Mouse (Mus musculus) neural tube, embryonic 12.5 days (tissue): Measurements from ENCODE around the gene Bmper. TPM values are rescaled to one million over a fixed set of nuclear protein-coding genes. Genes with fewer than 3 reads are reported as not detected.

Experiments used
- ATAC-seq: fragments of 200-750 bp; cut with Nextera tagmentation; 2 replicates; pipeline ENCODE4 v1.8.0; 2017; ENCODE audit warnings: low read depth, mild to moderate bottlenecking, moderate TSS enrichment, moderate library complexity; ENCODE audit not compliant: low FRiP score
- H3K27ac ChIP-seq: fragments of 300-500 bp; sonication (generic); 2 replicates; pipeline ENCODE4 v1.5.1; 2016
- H3K27me3 ChIP-seq: fragments of 300-500 bp; sonication (generic); replicated peaks from 2 replicates; pipeline ENCODE4 v1.6.1; 2016; ENCODE audit warnings: mild to moderate bottlenecking
- H3K36me3 ChIP-seq: fragments of 300-500 bp; sonication (generic); 2 replicates; pipeline ENCODE4 v1.6.1; 2016; ENCODE audit warnings: mild to moderate bottlenecking
- H3K4me1 ChIP-seq: fragments of 300-500 bp; sonication (generic); 2 replicates; pipeline ENCODE4 v1.6.1; 2016
- H3K4me2 ChIP-seq: fragments of 300-500 bp; sonication (generic); replicated peaks from 2 replicates; pipeline ENCODE4 v1.6.1; 2016; ENCODE audit warnings: mild to moderate bottlenecking
- H3K4me3 ChIP-seq: fragments of 300-500 bp; sonication (generic); 2 replicates; pipeline ENCODE4 v1.5.1; 2016
- H3K9ac ChIP-seq: fragments of 300-500 bp; sonication (generic); 2 replicates; pipeline ENCODE4 v1.6.1; 2016; ENCODE audit warnings: mild to moderate bottlenecking
- H3K9me3 ChIP-seq: fragments of 300-500 bp; sonication (generic); 2 replicates; pipeline ENCODE4 v1.6.1; 2016; ENCODE audit warnings: mild to moderate bottlenecking
- WGBS: fragments of 180-500 bp; shearing (Covaris S2); methylation state at CpG from one replicate; pipeline ENCODE4 v1.1.7; 2016; 5-methylcytosine and 5-hydroxymethylcytosine counted together
- polyA plus RNA-seq: library from polyadenylated mRNA; unstranded; fragments of >200 nt; fragmentation: Nextera tagmentation; extraction: Ambion mirVana; gene quantifications from 2 replicates; pipeline ENCODE4 v1.2.1, GENCODE M21; 2016

Bmper gene
- polyA plus RNA-seq, 1 experiment from 2014 or later = 8.5 TPM

GRCm38 (mm10) chr9:23386201-23386600, 163.3 kb downstream of the Bmper start:
- no peak overlapping the region for H3K27ac ChIP-seq
- ATAC-seq = no peak

GRCm38 (mm10) chr9:23390118-23390517, 167.2 kb downstream of the Bmper start:
- no peaks in the 10 kb centered on the region for H3K36me3 ChIP-seq
- H3K9me3 ChIP-seq = no peaks in the 10 kb centered on the region
- no peak overlapping the region for H3K4me2 ChIP-seq
- no peak overlapping the region for H3K27ac ChIP-seq
- H3K4me3 ChIP-seq = no peak overlapping the region
- ATAC-seq = no peak
- no peaks in the 10 kb centered on the region for H3K27me3 ChIP-seq
- no peak overlapping the region for H3K9ac ChIP-seq
- 79% methylated on average over 3 of the region's 3 CpGs for WGBS
- H3K4me1 ChIP-seq = no peaks in the 10 kb centered on the region

More at GRCm38 (mm10) chr9:23386201-23386600, 163.3 kb downstream of the Bmper start:
- Histone ChIP-seq H3K9ac (no peak overlapping the region), H3K4me1 (no peaks in the 10 kb centered on the region), H3K9me3 (no peaks in the 10 kb centered on the region), H3K4me2 (no peak overlapping the region), H3K4me3 (no peak overlapping the region), H3K36me3 (no peaks in the 10 kb centered on the region), H3K27me3 (no peaks in the 10 kb centered on the region)
- WGBS = 89% methylated on average over 3 of the region's 3 CpGs

DNA sequence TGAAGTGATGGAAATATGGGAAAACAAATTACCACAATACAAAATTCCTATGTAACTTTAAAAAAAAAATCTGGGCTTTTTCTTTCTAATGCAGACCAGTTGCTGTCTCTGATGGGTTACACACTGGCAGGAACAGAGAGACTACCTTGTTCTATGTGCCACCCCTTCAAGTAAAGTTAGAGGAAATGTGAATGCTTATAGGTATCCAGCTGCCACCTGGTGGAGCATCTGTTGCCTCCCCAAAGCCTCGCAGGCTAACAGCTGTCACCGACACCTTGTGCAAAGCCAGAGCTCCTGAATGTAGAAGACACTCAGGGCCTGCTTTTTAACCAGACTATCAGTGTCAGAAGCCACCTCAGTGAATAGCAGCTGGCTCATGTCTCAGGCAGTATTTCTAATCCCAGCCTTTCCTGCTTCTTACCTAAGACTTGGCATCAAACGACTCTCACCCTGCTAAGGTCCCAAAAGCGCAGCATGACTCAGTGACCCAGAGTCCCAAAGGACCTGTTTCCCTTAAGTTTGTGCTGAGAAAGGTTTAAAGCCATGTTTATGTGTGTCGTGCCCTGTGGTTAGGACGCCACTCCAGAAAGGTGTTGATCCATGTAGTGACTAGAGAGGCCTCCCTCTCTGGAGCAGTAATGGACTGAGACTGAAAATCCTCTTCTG, 171.9 kb downstream of the Bmper start:
- WGBS = 81% methylated on average over 6 of the region's 6 CpGs
- H3K9me3 ChIP-seq = no peaks in the 10 kb centered on the region
- no peaks in the 10 kb centered on the region for H3K4me1 ChIP-seq
- no peaks in the 10 kb centered on the region for H3K36me3 ChIP-seq
- no peak overlapping the region for H3K9ac ChIP-seq
- H3K4me2 ChIP-seq = no peak overlapping the region
- H3K27me3 ChIP-seq = no peaks in the 10 kb centered on the region
- no peak overlapping the region for H3K27ac ChIP-seq
- no peak overlapping the region for H3K4me3 ChIP-seq
- no peak for ATAC-seq

GRCm38 (mm10) chr9:23396186-23396585, 173.3 kb downstream of the Bmper start:
- Histone ChIP-seq H3K4me2 (no peak overlapping the region), H3K36me3 (no peaks in the 10 kb centered on the region), H3K9ac (no peak overlapping the region), H3K27me3 (no peaks in the 10 kb centered on the region), H3K4me3 (no peak overlapping the region), H3K9me3 (no peaks in the 10 kb centered on the region), H3K27ac (no peak overlapping the region), H3K4me1 (no peaks in the 10 kb centered on the region)
- 88% methylated on average over 7 of the region's 7 CpGs for WGBS
- ATAC-seq = no peak

DNA sequence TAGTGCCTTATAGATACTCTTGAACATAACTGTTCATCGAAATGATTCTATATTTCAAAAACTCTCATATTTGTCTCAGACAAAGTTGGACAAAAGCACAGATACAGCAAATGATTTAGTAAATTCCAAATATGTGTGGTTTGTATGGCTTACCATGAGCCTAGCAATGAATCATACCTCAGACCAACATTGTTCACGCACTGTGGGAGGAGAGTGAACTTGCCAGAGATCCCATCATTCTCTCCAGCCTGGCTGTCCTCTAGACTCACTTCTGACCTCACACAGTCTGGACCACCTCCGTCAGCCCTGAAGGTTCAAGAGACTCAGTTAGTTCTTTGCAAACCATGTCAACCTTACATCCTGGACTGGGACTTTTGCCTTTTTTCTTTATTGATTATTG, 175.0 kb downstream of the Bmper start:
- no peaks in the 10 kb centered on the region for H3K9me3 ChIP-seq
- no peak overlapping the region for H3K4me2 ChIP-seq
- 90% methylated on average over 3 of the region's 3 CpGs for WGBS
- no peak overlapping the region for H3K4me3 ChIP-seq
- no peaks in the 10 kb centered on the region for H3K27me3 ChIP-seq
- no peak for ATAC-seq
- no peaks in the 10 kb centered on the region for H3K36me3 ChIP-seq
- H3K27ac ChIP-seq = no peak overlapping the region
- H3K4me1 ChIP-seq = no peaks in the 10 kb centered on the region
- H3K9ac ChIP-seq = no peak overlapping the region

DNA sequence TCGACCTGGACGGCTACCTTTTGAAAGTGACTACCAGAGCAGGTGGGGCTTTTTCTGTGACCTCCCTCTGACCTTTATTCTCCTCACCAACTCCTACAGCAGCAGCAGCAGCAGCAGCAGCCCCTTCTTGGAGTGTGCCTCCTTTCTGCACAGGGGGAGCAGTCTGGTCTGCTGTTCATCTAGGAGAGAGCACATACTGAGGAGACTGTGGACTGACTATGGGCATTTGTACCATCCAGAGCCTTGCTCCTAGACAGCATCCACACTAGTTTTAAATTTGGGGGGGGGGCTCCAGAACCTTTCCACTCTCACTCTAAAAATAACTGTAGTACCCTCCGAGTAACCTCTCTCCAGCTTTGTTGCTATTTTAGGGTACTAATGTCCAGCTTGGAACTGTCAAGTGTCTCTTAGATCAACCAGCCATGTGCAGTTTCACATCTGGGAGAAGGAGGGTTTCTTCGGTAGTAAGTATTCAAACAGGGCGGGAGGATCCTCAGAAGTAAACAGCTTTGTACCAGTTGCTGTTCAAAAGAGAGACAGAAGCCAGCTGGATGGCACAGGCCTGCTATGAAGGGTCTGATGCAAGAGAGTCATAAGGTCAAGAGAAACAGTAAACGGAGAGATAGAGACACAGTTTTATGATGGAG, 176.9 kb downstream of the Bmper start:
- no peaks in the 10 kb centered on the region for H3K36me3 ChIP-seq
- 66% methylated on average over 6 of the region's 6 CpGs for WGBS
- no peak for ATAC-seq

DNA sequence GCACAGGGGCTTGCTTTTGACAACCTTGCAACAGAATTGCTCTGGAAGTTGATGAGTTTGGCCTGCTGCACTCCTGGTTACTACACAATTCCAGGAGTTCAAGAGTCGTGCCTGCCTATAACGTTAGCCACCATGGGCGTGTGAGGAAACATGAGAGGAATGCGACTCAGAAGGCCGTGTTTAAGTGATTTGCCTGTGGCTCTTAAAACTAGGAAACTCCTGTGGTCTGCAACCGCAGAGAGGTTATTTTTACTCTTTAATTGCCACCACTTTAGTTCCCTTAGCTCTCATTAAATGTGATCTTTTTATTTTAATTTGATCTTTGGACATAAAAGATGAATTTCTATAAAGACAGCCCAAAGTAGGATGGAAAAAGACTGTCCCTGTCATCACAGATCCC, 184.5 kb downstream of the Bmper start:
- H3K4me2 ChIP-seq = no peak overlapping the region
- no peak overlapping the region for H3K4me3 ChIP-seq
- WGBS = 79% methylated on average over 6 of the region's 6 CpGs
- H3K27me3 ChIP-seq = no peaks in the 10 kb centered on the region
- H3K27ac ChIP-seq = no peak overlapping the region
- H3K9me3 ChIP-seq = no peaks in the 10 kb centered on the region
- ATAC-seq = no peak
- H3K36me3 ChIP-seq = no peaks in the 10 kb centered on the region
- no peak overlapping the region for H3K9ac ChIP-seq
- H3K4me1 ChIP-seq = no peaks in the 10 kb centered on the region

More for the DNA sequence above, 176.9 kb downstream of the Bmper start:
- Histone ChIP-seq H3K4me1 (no peaks in the 10 kb centered on the region), H3K9ac (no peak overlapping the region), H3K4me2 (no peak overlapping the region), H3K27ac (no peak overlapping the region), H3K27me3 (no peaks in the 10 kb centered on the region), H3K9me3 (no peaks in the 10 kb centered on the region), H3K4me3 (no peak overlapping the region)

GRCm38 (mm10) chr9:23407935-23408781, 185.3 kb downstream of the Bmper start:
- Histone ChIP-seq H3K9ac (no peak overlapping the region), H3K4me2 (no peak overlapping the region), H3K4me1 (no peaks in the 10 kb centered on the region), H3K9me3 (no peaks in the 10 kb centered on the region), H3K4me3 (no peak overlapping the region), H3K27me3 (no peaks in the 10 kb centered on the region), H3K27ac (no peak overlapping the region), H3K36me3 (no peaks in the 10 kb centered on the region)
- WGBS = 71% methylated on average over 3 of the region's 3 CpGs
- no peak for ATAC-seq

DNA sequence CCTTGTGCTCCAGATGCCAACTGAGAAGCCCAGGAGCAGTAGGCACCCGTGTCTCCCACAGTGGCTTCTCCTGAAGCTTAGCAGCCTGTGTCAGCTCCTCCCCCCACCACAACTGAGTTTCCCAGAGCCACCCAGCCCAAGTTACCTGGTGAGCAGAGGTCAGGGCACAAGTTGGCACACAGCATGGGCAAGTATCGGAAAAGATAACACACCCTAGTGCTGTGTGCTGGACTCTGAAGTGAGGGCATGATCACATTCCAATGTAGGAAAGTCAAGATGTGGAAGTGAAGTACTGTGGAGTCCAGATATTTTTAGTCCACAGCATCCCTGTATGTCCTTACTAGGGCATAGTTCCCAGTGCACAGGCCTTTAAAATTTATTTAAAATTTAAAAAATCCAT, 187.7 kb downstream of the Bmper start:
- no peak overlapping the region for H3K9ac ChIP-seq
- no peak for ATAC-seq
- H3K36me3 ChIP-seq = no peaks in the 10 kb centered on the region
- H3K4me2 ChIP-seq = no peak overlapping the region
- no peak overlapping the region for H3K27ac ChIP-seq
- H3K4me3 ChIP-seq = no peak overlapping the region
- 82% methylated on average over 2 of the region's 2 CpGs for WGBS
- no peaks in the 10 kb centered on the region for H3K9me3 ChIP-seq
- no peaks in the 10 kb centered on the region for H3K4me1 ChIP-seq
- H3K27me3 ChIP-seq = no peaks in the 10 kb centered on the region

- peaks cover 9% of the 10 kb centered on the region; the same call in 1 of the 2 replicates for H3K9me3 ChIP-seq
- no peak overlapping the region for H3K9ac ChIP-seq
- no peak overlapping the region for H3K27ac ChIP-seq
- no peaks in the 10 kb centered on the region for H3K27me3 ChIP-seq
- H3K4me2 ChIP-seq = no peak overlapping the region
- WGBS = 92% methylated on average over 2 of the region's 2 CpGs
- no peaks in the 10 kb centered on the region for H3K36me3 ChIP-seq
- H3K4me1 ChIP-seq = no peaks in the 10 kb centered on the region
- no peak for ATAC-seq
- no peak overlapping the region for H3K4me3 ChIP-seq
These were observed 190.1 kb downstream of the Bmper start for GRCm38 (mm10) chr9:23412956-23413355.

DNA sequence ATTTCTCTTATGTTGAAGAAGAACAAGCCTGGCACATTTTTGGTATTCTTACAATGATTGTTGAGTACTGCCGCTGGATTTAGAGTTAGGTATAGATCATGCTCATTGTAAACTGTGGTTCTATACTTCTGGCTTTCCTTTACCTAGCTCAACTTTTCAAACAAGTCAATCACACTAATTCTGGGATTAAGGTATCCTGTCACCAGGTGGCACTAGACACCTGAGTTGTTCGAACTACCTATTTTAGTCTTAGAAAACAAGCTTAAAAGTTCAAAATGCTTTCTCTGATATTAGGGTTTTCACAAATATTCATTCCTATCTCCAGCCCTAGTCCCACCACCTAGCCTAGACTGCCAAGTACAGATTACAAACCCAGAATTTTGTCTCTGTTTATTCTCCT, 196.2 kb downstream of the Bmper start:
- no peak overlapping the region for H3K4me2 ChIP-seq
- no peaks in the 10 kb centered on the region for H3K27me3 ChIP-seq
- no peaks in the 10 kb centered on the region for H3K36me3 ChIP-seq
- H3K9me3 ChIP-seq = peaks cover 9% of the 10 kb centered on the region; the same call in 1 of the 2 replicates
- WGBS = 95% methylated on average over 2 of the region's 2 CpGs
- H3K27ac ChIP-seq = no peak overlapping the region
- no peak for ATAC-seq
- H3K4me1 ChIP-seq = no peaks in the 10 kb centered on the region
- H3K4me3 ChIP-seq = no peak overlapping the region
- H3K9ac ChIP-seq = no peak overlapping the region

DNA sequence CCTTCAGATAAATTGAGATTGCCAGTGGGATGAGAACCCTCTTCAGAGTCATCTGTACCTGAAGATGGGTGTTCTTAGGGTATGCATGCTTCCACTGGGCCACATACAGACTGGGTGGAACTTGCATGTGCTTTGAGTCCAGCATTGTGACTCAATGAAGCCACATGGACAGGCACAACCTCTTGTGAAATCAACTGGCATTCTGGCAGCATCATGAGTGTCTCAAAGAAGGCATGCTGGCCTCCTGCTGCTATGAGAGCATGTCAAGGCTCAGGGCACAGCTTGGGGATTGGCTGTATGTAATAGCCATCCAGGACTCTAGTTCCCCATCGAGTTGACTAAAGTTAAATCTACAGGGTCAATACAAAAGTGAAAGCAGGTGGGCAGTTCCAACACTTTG, 200.9 kb downstream of the Bmper start:
- H3K4me2 ChIP-seq = no peak overlapping the region
- no peak overlapping the region for H3K4me3 ChIP-seq
- H3K4me1 ChIP-seq = no peaks in the 10 kb centered on the region
- no peak overlapping the region for H3K9ac ChIP-seq
- H3K27me3 ChIP-seq = no peaks in the 10 kb centered on the region
- H3K9me3 ChIP-seq = no peaks in the 10 kb centered on the region
- H3K27ac ChIP-seq = no peak overlapping the region
- 89% methylated on average over 1 of the region's 1 CpGs for WGBS
- no peaks in the 10 kb centered on the region for H3K36me3 ChIP-seq
- no peak for ATAC-seq
